Mouse (Mus musculus) brain, embryonic 14.5 days (tissue): Measurements from ENCODE around the gene Sfswap.

Experiments used
- CTCF ChIP-seq: fragments of 200-500 bp; IDR thresholded peaks from 2 replicates; pipeline ENCODE4 v1.5.1; 2012; ENCODE audit warnings: inconsistent platforms, mild to moderate bottlenecking, moderate library complexity, borderline replicate concordance; ENCODE audit not compliant: insufficient read depth, insufficient read length; ENCODE audit errors: extremely low read depth
- POLR2A ChIP-seq: fragments of 200-500 bp; IDR thresholded peaks from 2 replicates; pipeline ENCODE4 v1.6.1; 2012; ENCODE audit warnings: mild to moderate bottlenecking, inconsistent platforms, borderline replicate concordance; ENCODE audit not compliant: poor library complexity, insufficient read depth, insufficient read length, severe bottlenecking; ENCODE audit errors: extremely low read depth

DNA sequence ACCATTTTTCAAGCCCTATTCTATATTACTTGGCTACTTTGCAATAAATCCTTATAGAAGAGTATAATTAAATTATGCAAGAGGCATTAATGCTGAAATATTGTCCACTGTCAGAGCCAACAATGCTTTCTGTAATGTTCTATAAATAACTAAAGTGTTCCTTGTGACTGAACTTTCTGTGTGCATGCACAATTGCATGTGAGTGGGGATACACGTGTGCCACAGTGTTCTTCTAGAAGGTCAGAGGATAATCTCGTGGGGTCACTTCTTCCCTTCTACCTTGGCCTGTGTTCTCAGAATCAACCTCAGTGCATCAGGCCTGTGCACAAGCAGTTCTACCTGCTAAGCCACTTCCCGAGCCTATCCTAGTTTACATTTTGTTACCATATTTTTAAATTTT lies 22.1 kb downstream of the Sfswap start:
- TF ChIP-seq POLR2A (no peak), CTCF (no peak)
